Mouse (Mus musculus) bone marrow, adult 2 months (tissue): ENCODE data around the gene Prr14. TPM values are rescaled to one million over a fixed set of nuclear protein-coding genes. Genes with fewer than 3 reads are reported as not detected.
"Not testable (repeated sequence)": the region's sequence is repeated elsewhere in the genome, so short reads cannot be mapped to it uniquely, and the experiment has no call there.

Source experiments
- H3K27ac ChIP-seq: fragments of 200-500 bp; 2 replicates; pipeline ENCODE4 v1.5.1; 2012; ENCODE audit warnings: low read depth, mild to moderate bottlenecking, control low read depth, inconsistent platforms, low read length; ENCODE audit not compliant: control insufficient read depth, poor library complexity, insufficient read depth
- H3K4me1 ChIP-seq: fragments of 200-500 bp; 2 replicates; pipeline ENCODE4 v1.6.1; 2011; ENCODE audit warnings: low read length; ENCODE audit not compliant: control insufficient read depth, insufficient read depth
- H3K4me3 ChIP-seq: fragments of 200-500 bp; replicated peaks from 2 replicates; pipeline ENCODE3; 2011; ENCODE audit warnings: mild to moderate bottlenecking, low read depth, low read length, control low read depth; ENCODE audit not compliant: control insufficient read depth
- CTCF ChIP-seq: fragments of 200-500 bp; IDR thresholded peaks from 2 replicates; pipeline ENCODE4 v1.5.1; 2011; ENCODE audit warnings: low read length, control low read depth; ENCODE audit not compliant: control insufficient read depth, insufficient read depth
- POLR2A ChIP-seq: fragments of 200-500 bp; IDR thresholded peaks from 2 replicates; pipeline ENCODE4 v1.6.1; 2011; ENCODE audit warnings: low read depth, mild to moderate bottlenecking, control low read depth, low read length, borderline replicate concordance; ENCODE audit not compliant: control insufficient read depth
- WGBS: fragments of 180-500 bp; shearing (Covaris S2); methylation state at CpG from one replicate; pipeline ENCODE4 v1.1.7; 2018; 5-methylcytosine and 5-hydroxymethylcytosine counted together
- polyA plus RNA-seq: library from polyadenylated mRNA; stranded (reverse); fragments of >200 nt; gene quantifications from 2 replicates; pipeline ENCODE4 v1.2.4, GENCODE M21; 2011; ENCODE audit warnings: low replicate concordance; ENCODE audit not compliant: missing spikeins, insufficient read depth, insufficient read length

Gene Prr14
- polyA plus RNA-seq, 1 experiment = 119 TPM

DNA sequence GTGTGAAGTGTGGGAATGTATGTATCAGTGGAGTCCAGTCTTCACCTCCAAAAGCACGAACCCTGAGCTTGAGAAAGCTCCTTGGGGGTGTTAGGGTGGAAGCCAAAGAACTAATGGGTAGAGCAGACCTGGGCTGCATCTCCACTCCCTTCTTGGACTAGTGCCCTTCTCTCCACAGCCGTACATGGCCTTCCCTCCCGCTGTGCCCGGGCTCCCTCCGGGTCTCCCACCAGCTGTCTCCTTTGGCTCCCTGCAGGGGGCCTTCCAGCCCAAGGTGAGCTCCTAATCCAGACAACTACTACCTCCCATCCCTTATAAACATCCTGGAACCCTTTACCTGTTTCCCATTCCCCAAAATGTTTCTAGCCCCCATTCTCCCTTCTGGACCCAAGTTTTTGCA is 26.0 kb downstream of the Prr14 start:
- no peak overlapping the region for H3K27ac ChIP-seq
- no peaks in the 10 kb centered on the region for H3K4me1 ChIP-seq
- H3K4me3 ChIP-seq = no peak overlapping the region
- WGBS = 87% methylated on average over 5 of the region's 5 CpGs
- TF ChIP-seq POLR2A = no peak
- no peak for TF ChIP-seq CTCF

DNA sequence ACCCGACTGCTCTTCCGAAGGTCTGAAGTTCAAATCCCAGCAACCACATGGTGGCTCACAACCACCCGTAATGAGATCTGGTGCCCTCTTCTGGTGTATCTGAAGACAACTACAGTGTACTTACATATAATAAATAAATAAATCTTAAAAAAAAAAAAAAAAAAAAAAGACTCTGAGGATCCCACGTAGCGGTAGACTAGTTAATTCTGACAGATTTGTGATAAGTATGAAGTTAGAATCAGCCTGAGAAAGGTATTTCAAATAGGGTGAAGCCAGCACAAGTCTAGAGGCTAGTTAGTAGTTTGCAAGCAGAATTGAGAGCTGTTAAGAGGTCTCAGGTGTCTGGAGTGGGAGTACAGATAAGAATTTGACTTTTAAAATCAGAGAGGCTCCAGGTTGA is 29.0 kb downstream of the Prr14 start:
- WGBS = 60% methylated on average over 4 of the region's 5 CpGs
- H3K27ac ChIP-seq, H3K4me3 ChIP-seq, H3K4me1 ChIP-seq: not testable (repeated sequence)

DNA sequence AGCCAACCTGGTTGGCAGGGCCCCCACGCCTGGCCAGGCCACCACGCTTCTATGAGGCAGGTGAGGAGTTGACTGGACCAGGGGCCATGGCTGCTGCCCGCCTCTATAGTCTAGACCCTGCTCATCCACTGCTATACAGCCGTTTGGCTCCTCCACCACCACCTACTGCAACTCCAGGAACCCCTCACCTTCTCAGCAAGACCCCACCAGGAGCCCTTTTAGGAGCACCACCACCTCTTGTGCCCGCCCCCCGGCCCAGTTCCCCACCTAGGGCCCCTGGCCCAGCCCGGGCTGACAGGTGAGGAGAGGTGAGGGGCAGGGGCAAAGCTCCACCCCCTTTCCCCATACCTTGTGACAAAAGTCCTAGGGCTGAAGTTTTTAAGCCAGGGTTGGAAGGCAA is 30.6 kb downstream of the Prr14 start:
- Histone ChIP-seq H3K4me3 (no peak overlapping the region), H3K4me1 (no peaks in the 10 kb centered on the region), H3K27ac (no peak overlapping the region)
- TF ChIP-seq CTCF (no peak), POLR2A (no peak)
- 91% methylated on average over 7 of the region's 7 CpGs for WGBS

DNA sequence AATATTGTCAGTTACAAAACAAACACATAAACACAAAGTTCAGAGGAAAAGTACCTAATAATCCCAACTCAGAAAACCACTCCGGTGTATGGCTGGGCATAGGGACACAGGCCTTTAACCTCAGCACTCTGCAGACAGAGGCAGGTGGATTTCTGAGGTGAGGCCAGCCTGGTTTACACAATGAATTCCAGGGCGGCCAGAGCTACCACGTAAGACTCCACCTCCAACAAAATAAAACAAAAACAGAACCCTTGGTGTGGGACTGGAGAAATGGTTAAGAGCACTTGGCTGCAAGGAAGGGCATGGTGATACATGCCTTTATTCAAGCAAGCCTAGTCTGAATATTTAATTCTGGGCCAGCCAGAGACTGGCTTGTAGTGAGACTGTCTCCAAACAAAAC is 32.4 kb downstream of the Prr14 start:
- H3K4me3 ChIP-seq = no peak overlapping the region
- no peaks in the 10 kb centered on the region for H3K4me1 ChIP-seq
- TF ChIP-seq CTCF (no peak), POLR2A (no peak)
- no peak overlapping the region for H3K27ac ChIP-seq
- 85% methylated on average over 3 of the region's 3 CpGs for WGBS

DNA sequence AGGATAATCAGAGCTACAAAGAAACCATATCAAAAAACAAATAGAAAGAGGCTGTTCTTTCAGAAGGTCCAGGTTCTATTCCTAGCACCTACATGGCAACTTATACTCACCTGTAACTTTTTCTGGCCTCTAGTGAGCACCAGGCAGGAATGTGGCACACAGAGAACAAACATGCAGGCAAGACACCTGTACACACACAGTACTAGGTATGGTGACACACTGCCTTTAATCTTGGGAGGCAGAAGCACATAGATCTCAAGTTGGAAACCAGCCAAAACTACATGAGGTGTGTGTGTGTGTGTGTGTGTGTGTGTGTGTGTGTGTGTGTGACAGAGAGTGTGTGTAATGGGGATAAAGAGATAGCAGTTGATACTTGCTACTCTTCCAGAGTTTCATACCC is 35.2 kb downstream of the Prr14 start:
- TF ChIP-seq POLR2A (no peak), CTCF (no peak)
- H3K27ac ChIP-seq = no peak overlapping the region
- H3K4me3 ChIP-seq = no peak overlapping the region
- no peaks in the 10 kb centered on the region for H3K4me1 ChIP-seq

DNA sequence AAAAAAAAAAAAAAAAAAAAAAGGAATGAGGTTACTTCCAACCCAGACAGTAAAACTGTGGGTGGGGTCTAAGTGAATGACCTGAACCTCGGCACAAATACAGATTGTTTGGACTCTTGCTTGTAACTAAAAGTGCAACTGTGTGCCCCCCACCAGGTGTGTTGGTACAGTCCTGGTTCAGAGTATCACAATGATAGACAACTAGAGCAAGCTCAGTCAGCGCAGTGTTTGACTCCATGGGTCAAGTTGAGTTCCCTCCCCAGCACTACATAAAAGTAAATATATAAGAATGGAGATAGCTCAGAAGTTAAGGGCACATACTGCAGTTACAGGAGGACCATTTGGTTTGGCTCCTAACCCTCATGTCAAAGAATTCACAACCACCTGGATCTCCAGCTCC is 38.0 kb downstream of the Prr14 start:
- 81% methylated on average over 2 of the region's 2 CpGs for WGBS
- no peak overlapping the region for H3K4me3 ChIP-seq
- no peaks in the 10 kb centered on the region for H3K4me1 ChIP-seq
- H3K27ac ChIP-seq = no peak overlapping the region
- TF ChIP-seq CTCF (no peak), POLR2A (no peak)

DNA sequence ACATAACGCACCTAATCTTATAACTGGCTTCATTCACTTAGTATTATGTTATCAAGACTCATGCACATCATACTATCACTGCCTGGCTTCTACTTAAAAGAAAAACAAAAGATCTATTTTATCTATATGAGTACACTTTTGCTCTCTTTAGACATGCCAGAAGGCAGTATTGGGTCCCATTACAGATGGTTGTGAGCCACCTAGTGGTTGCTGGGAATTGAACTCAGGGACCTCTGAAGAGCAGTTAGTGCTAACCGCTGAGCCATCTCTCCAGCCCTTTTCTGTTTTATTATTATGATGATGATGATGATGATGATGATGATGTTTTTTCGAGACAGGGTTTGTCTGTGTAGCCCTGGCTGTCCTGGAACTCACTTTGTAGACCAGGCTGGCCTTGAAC is 39.0 kb downstream of the Prr14 start:
- Histone ChIP-seq H3K4me1 (no peaks in the 10 kb centered on the region), H3K4me3 (no peak overlapping the region), H3K27ac (no peak overlapping the region)
- TF ChIP-seq CTCF (peak; percentile 36; the same call in 1 of the 2 replicates), POLR2A (no peak)
- WGBS = 32% methylated on average over 3 of the region's 3 CpGs

DNA sequence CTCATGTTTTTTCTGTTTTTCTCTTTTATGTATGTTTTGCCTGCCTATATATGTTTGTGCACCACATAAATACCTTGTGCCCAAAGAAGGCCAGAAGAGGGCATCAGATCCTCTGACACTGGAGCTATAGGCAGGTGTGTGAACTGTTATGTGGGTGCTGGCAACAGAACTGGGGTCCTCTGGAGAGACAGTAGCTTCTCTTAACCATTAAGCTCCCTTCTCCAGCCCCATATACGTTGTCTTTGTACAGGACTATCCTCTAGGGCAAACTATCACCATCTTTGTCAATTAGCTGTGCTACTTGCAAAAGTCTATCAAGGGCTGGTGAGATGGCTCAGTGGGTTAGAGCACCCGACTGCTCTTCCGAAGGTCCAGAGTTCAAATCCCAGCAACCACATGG is 48.9 kb downstream of the Prr14 start:
- 96% methylated on average over 3 of the region's 3 CpGs for WGBS
- TF ChIP-seq POLR2A (no peak), CTCF (no peak)

DNA sequence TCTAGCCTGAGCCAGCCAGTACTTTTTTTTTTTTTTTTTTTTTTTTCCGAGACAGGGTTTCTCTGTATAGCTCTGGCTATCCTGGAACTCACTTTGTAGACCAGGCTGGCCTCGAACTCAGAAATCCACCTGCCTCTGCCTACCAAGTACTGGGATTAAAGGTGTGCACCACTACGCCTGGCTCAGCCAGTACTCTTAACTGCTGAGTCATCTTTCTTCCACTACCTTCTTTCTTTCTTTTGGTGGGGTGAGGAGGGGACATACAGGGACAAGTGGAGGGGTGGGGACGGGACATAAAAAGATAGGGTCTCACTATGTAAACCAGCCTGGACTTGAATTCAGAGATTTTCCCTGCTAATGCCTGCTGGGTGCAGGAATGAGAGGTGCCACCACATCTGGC is 50.4 kb downstream of the Prr14 start:
- H3K4me1 ChIP-seq, H3K4me3 ChIP-seq, H3K27ac ChIP-seq: not testable (repeated sequence)
- WGBS = 61% methylated on average over 4 of the region's 4 CpGs

More for the DNA sequence above, 48.9 kb downstream of the Prr14 start:
- Histone ChIP-seq H3K27ac (no peak overlapping the region), H3K4me1 (no peaks in the 10 kb centered on the region), H3K4me3 (no peak overlapping the region)
